Mouse (Mus musculus) lung, postnatal 25 days (tissue): ENCODE data around the gene Rdh11.

Source experiments
- DNase-seq: peaks from one replicate; pipeline ENCODE4 v3.0.0; 2022; ENCODE audit warnings: low spot score

The Rdh11 gene

DNA sequence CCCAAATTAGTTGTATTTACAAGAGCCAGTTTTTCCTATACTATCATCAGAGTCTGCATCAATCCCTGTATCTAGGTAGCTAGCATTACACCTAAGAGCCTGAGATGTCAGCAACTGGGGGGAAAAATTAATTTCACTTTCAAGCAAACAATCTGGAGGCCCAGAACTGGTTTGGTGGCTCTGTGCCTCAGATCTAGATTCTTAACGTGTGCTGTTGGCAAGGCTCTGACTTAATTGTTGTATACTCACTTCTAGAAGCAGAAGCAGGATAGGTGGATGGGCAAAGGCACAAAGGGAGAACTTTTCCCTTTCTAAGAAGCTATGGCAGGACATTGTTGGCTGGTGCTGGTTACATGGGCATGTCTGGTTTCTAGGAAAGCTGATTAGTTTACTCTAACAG, 52.7 kb downstream of the Rdh11 start:
- DNase-seq, result no peak

DNA sequence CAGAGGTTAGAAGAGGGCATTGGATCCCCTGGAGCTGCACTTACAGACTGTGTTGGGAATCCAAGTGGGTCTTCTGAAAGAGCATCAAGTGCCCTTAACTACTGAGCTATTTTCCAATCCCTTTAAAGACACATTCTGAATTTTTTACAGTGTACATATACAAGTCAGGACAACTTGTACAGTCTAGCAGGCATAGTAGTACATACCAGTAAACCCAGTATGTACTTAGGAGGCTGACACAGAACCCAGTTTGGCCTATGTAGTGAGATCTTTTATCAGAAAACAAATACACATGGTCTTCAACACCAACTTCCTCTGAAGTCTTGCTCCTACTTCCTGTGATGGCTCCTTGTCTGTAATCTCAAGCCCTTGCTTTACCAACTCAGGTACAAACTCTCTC, 53.1 kb downstream of the Rdh11 start:
- peak; percentile 25 for DNase-seq

GRCm38 (mm10) chr12:79136949-79137348, 55.1 kb downstream of the Rdh11 start:
- no peak for DNase-seq

DNA sequence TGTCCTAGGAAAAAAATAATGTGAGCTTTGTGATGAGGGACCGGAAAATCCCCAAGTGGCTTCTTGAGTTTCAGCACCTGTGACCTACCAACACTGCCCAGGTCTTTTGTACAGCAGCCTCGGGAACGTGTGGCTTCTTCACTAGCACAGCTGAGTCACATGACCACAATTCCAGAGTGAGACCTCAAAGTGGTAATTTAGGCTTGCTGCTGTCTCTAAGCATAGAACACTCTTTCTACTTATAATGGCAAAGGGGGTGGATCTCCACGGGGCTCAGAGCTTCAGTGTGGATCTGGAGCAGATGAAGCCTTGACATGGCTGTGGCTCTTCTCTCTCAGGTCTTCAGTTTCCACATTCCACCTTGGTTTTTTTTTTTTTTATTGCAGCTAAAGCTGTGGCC, 57.0 kb downstream of the Rdh11 start:
- no peak for DNase-seq

DNA sequence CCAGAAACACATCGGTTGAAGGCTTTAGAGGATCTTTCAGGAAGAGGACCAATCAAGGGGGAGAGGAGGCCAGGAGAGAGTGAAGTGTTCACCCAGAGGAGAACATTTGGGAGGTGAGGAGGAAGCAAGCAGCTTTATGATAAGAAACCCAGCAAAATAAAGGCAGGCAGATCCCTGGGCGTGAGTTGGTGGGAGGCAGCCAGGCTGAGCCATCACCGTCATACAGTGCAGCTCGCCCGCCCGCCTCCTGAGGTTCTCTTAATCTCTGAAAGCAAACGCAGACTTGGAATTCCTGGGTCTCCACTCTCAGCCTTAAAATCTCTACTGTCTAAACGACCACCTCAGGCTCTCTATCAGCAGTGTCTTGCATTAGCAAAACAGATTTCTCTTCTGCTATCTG, 57.4 kb downstream of the Rdh11 start:
- no peak for DNase-seq

- DNase-seq, result peak; percentile 34
Observed at GRCm38 (mm10) chr12:79131706-79132460, 60.2 kb downstream of the Rdh11 start.

DNA sequence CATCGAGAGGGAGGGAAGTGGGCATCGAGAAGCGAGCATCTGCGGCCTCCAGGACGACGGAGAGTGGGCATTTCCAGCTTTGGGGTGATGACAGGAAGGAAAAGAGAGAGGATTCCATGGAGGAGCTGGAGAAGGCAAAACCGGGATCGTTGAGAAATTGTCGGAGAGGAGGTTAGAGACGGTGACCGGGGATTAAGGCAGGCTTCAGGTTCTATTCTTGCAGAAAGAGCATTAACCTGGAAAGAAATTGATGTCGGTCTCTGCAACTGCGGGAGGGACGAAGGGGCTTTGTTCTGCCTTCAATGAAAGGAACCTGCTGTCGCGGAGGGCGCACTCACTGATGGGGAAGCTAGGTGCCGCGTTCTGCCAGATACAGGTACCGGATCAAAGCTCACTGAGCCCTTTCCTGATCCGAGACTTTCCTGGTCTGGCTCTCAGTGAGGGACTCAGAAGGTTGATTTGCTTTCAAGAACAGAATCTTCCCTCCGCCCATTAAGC, 60.9 kb downstream of the Rdh11 start:
- no peak for DNase-seq

DNA sequence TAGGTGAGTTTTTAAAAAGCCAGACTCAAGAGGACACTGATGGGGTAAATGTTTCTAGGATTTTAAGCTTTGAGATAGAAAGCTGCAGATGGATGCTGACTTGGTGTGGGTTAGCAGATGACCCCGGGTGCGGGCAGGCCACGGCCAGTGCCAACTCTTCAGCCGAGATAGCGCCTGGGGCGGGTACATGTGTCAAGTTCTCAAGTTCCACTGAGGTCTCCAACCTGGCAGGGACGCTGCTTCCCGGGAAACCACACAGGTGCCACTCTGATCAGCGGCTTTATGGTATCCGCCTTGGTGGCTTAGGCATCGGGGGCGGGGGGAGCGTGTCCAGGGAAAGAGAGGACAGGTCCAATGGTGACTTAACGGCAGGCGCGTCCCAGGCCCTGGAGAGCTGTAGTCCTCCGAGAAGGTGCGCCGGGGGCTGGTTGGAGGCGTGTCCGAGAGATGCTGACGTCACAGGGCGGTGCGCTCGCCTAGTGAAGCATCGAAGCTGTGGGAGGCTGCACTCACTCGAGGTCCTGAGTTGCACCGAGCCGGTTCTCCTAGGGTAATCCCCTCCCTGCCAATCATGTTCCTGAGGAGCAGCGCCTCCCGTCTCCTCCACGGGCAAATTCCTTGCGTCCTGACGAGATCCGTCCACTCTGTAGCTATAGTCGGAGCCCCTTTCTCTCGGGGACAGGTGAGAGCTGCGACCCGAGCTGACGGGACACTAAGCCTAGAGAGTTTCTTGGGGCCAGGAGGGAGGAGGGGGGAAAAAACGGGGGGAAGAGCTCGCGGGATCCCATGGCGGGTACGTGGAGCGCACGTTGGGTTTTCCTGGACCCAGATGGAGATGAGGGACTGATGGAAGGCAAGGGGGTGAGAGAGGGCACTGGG, 61.6 kb downstream of the Rdh11 start, which contains the start of gene Arg2:
Gene Arg2 (plus strand): TSS at position 479 of the 879 bp plus-strand sequence.
- DNase-seq, result peak; percentile 90
